Mouse (Mus musculus) left cerebral cortex, adult 9 months (tissue): Measurements from ENCODE around the gene Pafah1b3.

ENCODE experiments used
- DNase-seq, 2 experiments: peaks; one replicate each; pipeline ENCODE4 v3.0.0; 2022; ENCODE audit warnings: low spot score in 2 of 2

Pafah1b3 gene

GRCm38 (mm10) chr7:25305956-25306613 is 8.3 kb upstream of the Pafah1b3 start, which contains the start of gene Tmem145:
TSS of gene Tmem145 (plus strand) at chr7:25306106.
- no peak for DNase-seq

- no peak for DNase-seq
Observed at GRCm38 (mm10) chr7:25305481-25305880, 7.7 kb upstream of the Pafah1b3 start.

- DNase-seq: no peak
Observed at GRCm38 (mm10) chr7:25303685-25304006, 5.9 kb upstream of the Pafah1b3 start.

- DNase-seq: no peak
Observed at GRCm38 (mm10) chr7:25303003-25303684, 5.4 kb upstream of the Pafah1b3 start.

GRCm38 (mm10) chr7:25301063-25301462 is 3.3 kb upstream of the Pafah1b3 start, which contains the start of gene Prr19:
TSS of gene Prr19 (plus strand) at chr7:25301411.
- DNase-seq: no peak

- no peak for DNase-seq
Observed at GRCm38 (mm10) chr7:25296945-25297453, 787 bp downstream of the Pafah1b3 start.

GRCm38 (mm10) chr7:25294960-25295722 is 2.6 kb downstream of the Pafah1b3 start:
- DNase-seq: no peak

GRCm38 (mm10) chr7:25294495-25294894 is 3.3 kb downstream of the Pafah1b3 start:
- DNase-seq: no peak

- DNase-seq: no peak
Observed at GRCm38 (mm10) chr7:25293191-25293739, 4.5 kb downstream of the Pafah1b3 start.

GRCm38 (mm10) chr7:25292107-25292506 is 5.7 kb downstream of the Pafah1b3 start:
- no peak for DNase-seq

GRCm38 (mm10) chr7:25290911-25291310 is 6.9 kb downstream of the Pafah1b3 start:
- no peak for DNase-seq

- DNase-seq: no peak
Observed at GRCm38 (mm10) chr7:25290463-25290862, 7.3 kb downstream of the Pafah1b3 start.

- no peak for DNase-seq
Observed at GRCm38 (mm10) chr7:25289925-25290324, 7.9 kb downstream of the Pafah1b3 start.

GRCm38 (mm10) chr7:25288721-25289120 is 9.1 kb downstream of the Pafah1b3 start:
- DNase-seq: no peak

- no peak for DNase-seq
Observed at GRCm38 (mm10) chr7:25288011-25288410, 9.8 kb downstream of the Pafah1b3 start.

GRCm38 (mm10) chr7:25286989-25287388 is 10.8 kb downstream of the Pafah1b3 start:
- no peak for DNase-seq

GRCm38 (mm10) chr7:25285511-25286238 is 12.1 kb downstream of the Pafah1b3 start:
- DNase-seq: no peak

GRCm38 (mm10) chr7:25284766-25285165 is 13.0 kb downstream of the Pafah1b3 start:
- DNase-seq: no peak

- DNase-seq: no peak
Observed at GRCm38 (mm10) chr7:25284171-25284570, 13.6 kb downstream of the Pafah1b3 start.

- DNase-seq: no peak
Observed at GRCm38 (mm10) chr7:25283637-25284036, 14.1 kb downstream of the Pafah1b3 start.

GRCm38 (mm10) chr7:25282731-25283211 is 15.0 kb downstream of the Pafah1b3 start:
- DNase-seq: no peak
